Mouse (Mus musculus) right cerebral cortex, adult 18-20 months (tissue): ENCODE measurements around the gene Ptpn20.

Source experiments
- DNase-seq: peaks from one replicate; pipeline ENCODE4 v3.0.0; 2022; ENCODE audit warnings: mixed read lengths

The Ptpn20 gene

DNA sequence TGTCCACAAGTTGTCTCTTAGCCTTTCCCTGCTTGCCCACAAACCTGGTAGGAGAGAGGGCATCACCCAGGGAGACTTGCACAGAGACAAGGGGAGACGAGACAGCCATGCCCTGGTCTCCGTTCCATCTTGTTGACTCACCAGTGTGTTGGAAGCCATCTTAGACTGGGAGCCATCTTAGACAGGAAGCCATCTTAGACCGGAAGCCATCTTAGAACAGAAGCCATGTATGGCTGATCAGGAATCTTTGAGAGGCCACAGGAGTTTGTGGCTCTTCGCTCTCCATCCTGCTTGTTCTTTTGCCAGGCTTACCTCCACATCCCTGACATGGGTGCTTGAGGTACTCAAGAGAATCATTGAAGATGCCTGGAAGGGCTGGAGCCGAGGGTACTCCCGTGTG lies 89.0 kb downstream of the Ptpn20 start:
- no peak for DNase-seq

DNA sequence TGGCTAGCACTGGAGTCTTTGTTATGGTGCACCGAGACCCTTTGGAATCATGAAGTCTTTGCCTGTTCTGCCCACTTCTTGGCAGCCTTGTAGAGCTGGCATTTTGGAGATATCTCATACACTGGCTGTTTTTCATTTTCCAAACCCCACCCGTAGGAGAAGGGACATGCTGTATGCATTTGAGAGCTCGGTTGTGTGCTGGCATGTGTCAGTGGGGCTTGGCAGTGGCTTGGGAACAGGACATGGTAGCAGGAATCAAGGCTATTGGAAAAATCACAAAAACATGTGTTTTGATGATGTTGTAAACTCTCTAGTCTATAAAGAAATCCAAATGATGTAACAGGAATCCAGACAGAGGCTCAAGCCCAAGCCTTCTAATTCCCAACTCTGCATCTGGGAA lies 89.7 kb downstream of the Ptpn20 start:
- DNase-seq = no peak

DNA sequence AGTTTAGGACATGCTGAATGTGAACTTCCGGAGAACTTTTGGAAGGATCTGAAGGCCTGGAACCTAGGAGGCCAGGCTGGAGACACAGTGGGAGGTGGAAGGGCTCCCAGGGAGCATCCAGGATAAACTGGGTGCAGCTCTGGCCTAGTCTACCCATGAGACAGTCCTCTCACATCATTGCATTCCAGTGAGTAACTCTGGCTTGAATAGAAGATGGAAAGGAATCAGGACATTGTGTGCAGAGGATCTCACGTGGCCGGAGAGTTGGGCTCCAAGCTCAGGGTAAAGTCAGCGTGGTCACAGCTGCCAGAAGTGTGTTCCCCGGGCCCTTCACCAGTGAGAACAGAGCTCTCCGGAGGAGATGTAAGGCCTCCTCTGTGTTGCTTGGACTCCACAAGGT lies 91.6 kb downstream of the Ptpn20 start:
- no peak for DNase-seq

- DNase-seq = no peak
Measured at GRCm38 (mm10) chr14:33682768-33683167, 93.8 kb downstream of the Ptpn20 start.

DNA sequence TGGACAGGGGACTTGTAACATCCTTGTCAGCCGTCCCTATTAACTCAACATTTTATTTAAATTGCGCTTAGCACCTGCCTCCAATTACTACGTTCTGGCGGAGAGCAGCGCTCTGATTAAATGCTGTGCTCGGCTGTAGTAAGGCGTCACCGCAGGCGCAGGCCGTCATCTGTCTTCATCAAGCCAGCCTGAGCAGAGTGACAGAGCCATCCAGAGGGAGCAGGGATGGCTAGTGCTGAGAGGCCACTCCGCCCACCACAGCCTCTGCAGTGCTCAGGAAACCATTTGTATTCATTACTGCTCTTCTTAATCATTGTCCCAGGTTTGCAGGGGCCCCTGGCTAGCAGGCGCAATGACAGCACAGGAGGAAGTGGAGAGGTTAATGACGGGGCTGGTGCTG lies 94.7 kb downstream of the Ptpn20 start:
- no peak for DNase-seq

GRCm38 (mm10) chr14:33687444-33688028 lies 98.5 kb downstream of the Ptpn20 start:
- no peak for DNase-seq

GRCm38 (mm10) chr14:33689044-33689443 lies 100.0 kb downstream of the Ptpn20 start:
- DNase-seq = peak; percentile 21
